Mouse (Mus musculus): ENCODE measurements at regions not wholly inside any gene's neighbourhood (a gene's known extent, or its start where the extent isn't known, plus 50 kb on each side); places are given as distances from the start of the nearest gene placed in this dataset.
"Not testable (repeated sequence)": the region's sequence is repeated elsewhere in the genome, so short reads cannot be mapped to it uniquely, and the experiment has no call there.

GRCm38 (mm10) chr12:56005321-56005720, 169.2 kb downstream of the Brms1l start:
- H3K36me3 ChIP-seq (ENCODE audit: control insufficient read depth, insufficient read depth, low read length, poor library complexity, severe bottlenecking) = no peaks in the 10 kb centered on the region
- no peaks in the 10 kb centered on the region for H3K27me3 ChIP-seq (ENCODE audit: control insufficient read depth, insufficient read depth, low read length, poor library complexity, severe bottlenecking)
- DNase-seq (ENCODE audit: low read depth, low spot score) = no peak

- DNase-seq (ENCODE audit: low read depth, low spot score) = no peak
- no peaks in the 10 kb centered on the region for H3K27me3 ChIP-seq (ENCODE audit: control insufficient read depth, insufficient read depth, low read length, poor library complexity, severe bottlenecking)
These were observed 168.4 kb downstream of the Brms1l start for GRCm38 (mm10) chr12:56004479-56004878.

GRCm38 (mm10) chr12:56003561-56003960, 167.4 kb downstream of the Brms1l start:
- DNase-seq (ENCODE audit: low read depth, low spot score) = no peak
- H3K27me3 ChIP-seq (ENCODE audit: control insufficient read depth, insufficient read depth, low read length, poor library complexity, severe bottlenecking) = no peaks in the 10 kb centered on the region
- no peaks in the 10 kb centered on the region for H3K36me3 ChIP-seq (ENCODE audit: control insufficient read depth, insufficient read depth, low read length, poor library complexity, severe bottlenecking)

More at GRCm38 (mm10) chr12:56004479-56004878, 168.4 kb downstream of the Brms1l start:
- no peaks in the 10 kb centered on the region for H3K36me3 ChIP-seq (ENCODE audit: control insufficient read depth, insufficient read depth, low read length, poor library complexity, severe bottlenecking)

- H3K36me3 ChIP-seq (ENCODE audit: control insufficient read depth, insufficient read depth, low read length, poor library complexity, severe bottlenecking) = no peaks in the 10 kb centered on the region
- H3K27me3 ChIP-seq (ENCODE audit: control insufficient read depth, insufficient read depth, low read length, poor library complexity, severe bottlenecking) = no peaks in the 10 kb centered on the region
- no peak for DNase-seq (ENCODE audit: low read depth, low spot score)
These were observed 160.7 kb downstream of the Brms1l start for GRCm38 (mm10) chr12:55996585-55997377.

GRCm38 (mm10) chr12:55983565-55984351, 147.6 kb downstream of the Brms1l start:
- Histone ChIP-seq H3K36me3 (ENCODE audit: control insufficient read depth, insufficient read depth, low read length, poor library complexity, severe bottlenecking) (no peaks in the 10 kb centered on the region), H3K27me3 (ENCODE audit: control insufficient read depth, insufficient read depth, low read length, poor library complexity, severe bottlenecking) (no peaks in the 10 kb centered on the region; the same call in 1 of the 2 replicates)
- DNase-seq (ENCODE audit: low read depth, low spot score) = no peak

DNA sequence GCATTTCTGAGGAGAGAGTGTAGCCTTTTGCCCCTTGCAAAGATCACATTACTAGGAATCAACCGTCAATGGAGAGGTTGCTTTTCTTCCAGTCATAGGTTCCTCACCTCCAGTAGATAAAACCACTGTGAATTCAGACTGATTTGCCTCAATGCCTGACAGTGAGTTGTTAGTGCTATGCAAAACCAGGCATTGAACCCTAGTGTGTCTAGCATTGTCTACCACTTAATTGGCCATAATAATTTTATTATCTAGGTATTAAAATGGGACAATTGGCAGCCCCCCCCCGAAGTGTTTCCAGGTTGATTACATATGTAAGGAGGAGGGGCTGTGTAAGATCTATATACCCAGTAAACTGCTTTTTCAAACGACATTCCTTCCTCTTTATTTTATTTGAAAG, 147.0 kb downstream of the Brms1l start:
- DNase-seq (ENCODE audit: low read depth, low spot score) = no peak
- Histone ChIP-seq H3K27me3 (ENCODE audit: control insufficient read depth, insufficient read depth, low read length, poor library complexity, severe bottlenecking) (no peaks in the 10 kb centered on the region; the same call in 1 of the 2 replicates), H3K36me3 (ENCODE audit: control insufficient read depth, insufficient read depth, low read length, poor library complexity, severe bottlenecking) (no peaks in the 10 kb centered on the region)

DNA sequence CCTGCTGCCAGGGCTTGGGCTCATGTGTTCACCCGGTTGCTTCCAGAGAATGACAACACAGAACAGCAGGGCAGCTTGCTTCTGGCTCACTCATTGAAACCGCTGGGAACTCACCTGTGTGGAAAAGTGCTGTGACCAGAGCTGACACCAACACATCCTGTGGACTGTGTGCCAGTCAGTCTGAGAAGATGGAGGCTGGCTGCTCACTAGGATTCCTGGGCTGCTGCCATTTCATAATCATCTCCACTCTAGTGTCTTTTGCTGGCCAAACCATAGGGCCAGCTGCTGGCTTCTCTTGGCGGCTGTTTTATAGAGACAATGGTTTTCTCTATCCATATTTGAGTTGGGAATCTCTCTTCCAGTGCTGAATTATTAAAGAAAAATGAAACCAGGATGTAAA, 138.1 kb downstream of the Brms1l start:
- no peaks in the 10 kb centered on the region for H3K27me3 ChIP-seq (ENCODE audit: control insufficient read depth, insufficient read depth, low read length, poor library complexity, severe bottlenecking)
- no peaks in the 10 kb centered on the region for H3K36me3 ChIP-seq (ENCODE audit: control insufficient read depth, insufficient read depth, low read length, poor library complexity, severe bottlenecking)
- DNase-seq (ENCODE audit: low read depth, low spot score) = no peak

DNA sequence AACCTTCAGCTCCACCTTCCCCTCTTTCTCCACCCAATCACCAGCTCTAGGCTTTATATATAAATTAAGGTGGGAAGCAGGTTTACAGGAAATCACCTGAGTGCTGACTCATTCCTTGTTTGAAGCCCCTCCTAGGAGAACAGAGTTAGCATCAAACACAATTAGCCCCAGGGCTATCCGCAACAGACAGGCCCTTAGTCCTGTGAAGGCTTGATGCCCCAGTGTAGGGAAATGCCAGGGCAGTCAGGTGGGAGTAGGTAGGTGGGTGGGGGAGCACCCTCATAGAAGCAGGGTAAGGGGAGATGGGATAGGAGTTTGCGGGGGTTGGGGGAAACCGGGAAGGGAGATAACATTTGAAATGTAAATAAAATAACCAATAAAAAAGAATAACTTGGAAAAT, 123.2 kb downstream of the Brms1l start:
- H3K36me3 ChIP-seq (ENCODE audit: control insufficient read depth, insufficient read depth, low read length, poor library complexity, severe bottlenecking); H3K27me3 ChIP-seq (ENCODE audit: control insufficient read depth, insufficient read depth, low read length, poor library complexity, severe bottlenecking); DNase-seq (ENCODE audit: low read depth, low spot score): not testable (repeated sequence)

DNA sequence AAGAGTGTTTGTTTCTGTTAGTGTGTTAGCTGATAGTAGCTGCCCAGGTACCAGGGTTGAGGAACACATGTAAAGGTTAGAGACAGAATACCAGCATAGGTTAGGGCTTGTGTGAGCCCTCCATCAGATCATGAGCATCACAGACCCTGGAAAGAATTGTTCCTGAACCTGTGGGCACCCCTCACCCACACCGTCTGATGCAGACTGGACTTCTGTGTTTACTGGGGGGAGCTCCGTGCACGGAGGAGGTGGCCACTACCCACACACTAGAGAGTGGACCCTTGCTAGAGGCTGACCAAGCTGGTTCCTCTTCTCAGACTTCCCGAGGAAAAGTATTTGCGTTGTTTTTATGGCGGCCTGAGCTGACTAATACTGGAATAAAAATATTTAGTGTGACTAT, 104.4 kb downstream of the Brms1l start:
- no peaks in the 10 kb centered on the region for H3K36me3 ChIP-seq (ENCODE audit: control insufficient read depth, insufficient read depth, low read length, poor library complexity, severe bottlenecking)
- no peaks in the 10 kb centered on the region for H3K27me3 ChIP-seq (ENCODE audit: control insufficient read depth, insufficient read depth, low read length, poor library complexity, severe bottlenecking)
- no peak for DNase-seq (ENCODE audit: low read depth, low spot score)

DNA sequence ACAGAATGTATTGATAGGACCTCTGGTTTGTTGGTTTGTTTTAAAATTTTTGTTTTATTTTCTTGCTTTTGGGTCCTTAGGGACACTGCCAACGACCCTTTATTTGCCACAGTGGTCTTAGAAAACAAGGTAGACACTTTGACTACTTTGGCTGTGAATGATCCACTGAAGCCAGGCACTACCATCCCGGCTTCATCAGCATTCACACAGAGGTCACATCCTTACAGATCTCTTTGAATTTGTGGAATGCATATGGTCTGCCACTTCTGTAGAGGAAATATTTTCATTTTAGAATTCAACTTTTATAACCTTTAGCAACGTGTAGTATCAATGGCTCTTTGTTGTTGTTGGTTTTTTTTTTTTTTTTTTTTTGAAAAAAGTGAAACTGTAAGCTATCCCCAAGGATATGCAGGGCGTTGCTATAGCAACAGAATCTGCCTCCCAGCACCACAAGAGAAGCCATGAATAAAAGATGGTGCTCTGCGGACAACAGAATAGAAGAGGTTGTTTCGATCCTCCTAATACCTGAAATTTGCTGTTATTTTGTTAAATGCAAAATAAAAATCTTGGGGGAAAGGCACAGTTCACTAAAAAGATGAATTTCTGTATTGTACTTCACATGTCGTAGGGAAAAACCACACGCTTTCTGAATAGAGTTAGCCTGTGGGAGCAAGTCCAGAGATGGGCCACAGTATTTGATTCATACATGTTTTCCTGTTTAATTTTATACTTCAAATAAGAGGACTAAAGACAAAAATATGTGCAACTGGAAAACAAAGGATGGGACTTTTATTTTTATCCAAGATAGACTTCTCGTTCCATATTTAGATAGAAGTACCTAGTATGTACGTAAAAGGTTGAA, 103.4 kb downstream of the Brms1l start:
- no peak for DNase-seq (ENCODE audit: low read depth, low spot score)
- no peaks in the 10 kb centered on the region for H3K27me3 ChIP-seq (ENCODE audit: control insufficient read depth, insufficient read depth, low read length, poor library complexity, severe bottlenecking)
- H3K36me3 ChIP-seq (ENCODE audit: control insufficient read depth, insufficient read depth, low read length, poor library complexity, severe bottlenecking) = no peaks in the 10 kb centered on the region

- Histone ChIP-seq H3K27me3 (ENCODE audit: control insufficient read depth, insufficient read depth, low read length, poor library complexity, severe bottlenecking) (no peaks in the 10 kb centered on the region), H3K36me3 (ENCODE audit: control insufficient read depth, insufficient read depth, low read length, poor library complexity, severe bottlenecking) (no peaks in the 10 kb centered on the region)
- no peak for DNase-seq (ENCODE audit: low read depth, low spot score)
These were observed 98.0 kb downstream of the Brms1l start for GRCm38 (mm10) chr12:55934172-55934571.

DNA sequence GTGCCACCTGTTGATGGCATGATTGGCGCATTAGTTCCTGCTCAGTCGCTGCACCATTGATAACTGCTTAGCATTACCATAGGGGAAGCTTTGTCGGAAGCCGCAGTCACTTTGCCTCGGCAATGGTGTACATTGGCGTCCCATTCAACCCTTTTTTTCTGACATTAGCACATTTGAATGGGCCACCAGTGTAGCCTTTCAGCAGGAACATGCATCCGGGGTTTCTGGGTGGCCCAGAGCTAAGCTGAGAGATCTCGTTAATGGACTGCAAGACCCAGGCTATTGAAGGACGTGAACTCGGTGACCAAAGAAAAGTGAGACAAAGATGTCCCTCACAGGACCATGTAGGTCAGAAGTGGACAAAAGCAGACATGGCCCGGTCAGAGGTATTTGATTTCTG, 97.3 kb downstream of the Brms1l start:
- no peak for DNase-seq (ENCODE audit: low read depth, low spot score)
- no peaks in the 10 kb centered on the region for H3K36me3 ChIP-seq (ENCODE audit: control insufficient read depth, insufficient read depth, low read length, poor library complexity, severe bottlenecking)

DNA sequence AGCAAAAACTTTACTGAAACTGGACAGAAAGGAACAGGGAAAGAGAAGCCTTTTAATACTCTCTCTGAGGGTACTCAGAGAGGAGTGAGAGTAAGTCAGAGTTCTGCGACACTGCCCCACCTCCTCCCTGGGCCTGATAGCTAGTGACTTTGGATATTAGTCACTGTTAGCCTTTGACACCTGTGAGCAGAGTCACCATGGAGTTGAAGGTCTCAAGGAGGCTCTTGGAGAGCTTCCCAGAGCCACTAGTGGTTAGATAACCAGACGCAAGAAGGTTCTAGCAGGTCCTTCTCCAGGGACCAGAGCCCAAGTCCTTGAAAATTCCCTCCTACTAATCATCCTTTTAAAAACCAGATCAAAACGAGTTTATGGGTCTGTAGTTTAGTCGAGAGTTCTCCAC, 94.3 kb downstream of the Brms1l start:
- Histone ChIP-seq H3K36me3 (ENCODE audit: control insufficient read depth, insufficient read depth, low read length, poor library complexity, severe bottlenecking) (no peaks in the 10 kb centered on the region), H3K27me3 (ENCODE audit: control insufficient read depth, insufficient read depth, low read length, poor library complexity, severe bottlenecking) (no peaks in the 10 kb centered on the region)
- DNase-seq (ENCODE audit: low read depth, low spot score) = no peak

More for the DNA sequence above, 97.3 kb downstream of the Brms1l start:
- H3K27me3 ChIP-seq (ENCODE audit: control insufficient read depth, insufficient read depth, low read length, poor library complexity, severe bottlenecking) = no peaks in the 10 kb centered on the region

DNA sequence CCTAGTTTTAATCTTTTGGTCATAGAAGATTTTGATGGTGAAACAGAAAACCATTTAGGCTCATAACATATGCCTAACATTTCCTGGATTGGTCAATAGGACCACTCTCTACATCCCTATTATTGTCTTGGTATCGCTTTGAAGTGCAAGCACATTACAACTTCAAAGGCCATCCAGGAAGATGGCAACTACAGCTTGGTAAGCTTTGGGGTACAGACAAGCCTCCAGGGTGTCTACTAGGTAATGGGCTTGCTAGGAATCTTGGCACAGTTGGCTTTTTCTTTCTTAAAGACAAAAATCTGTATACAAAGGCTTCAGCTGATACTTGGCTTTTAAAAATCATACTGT, 90.8 kb downstream of the Brms1l start:
- no peaks in the 10 kb centered on the region for H3K27me3 ChIP-seq (ENCODE audit: control insufficient read depth, insufficient read depth, low read length, poor library complexity, severe bottlenecking)
- DNase-seq (ENCODE audit: low read depth, low spot score) = no peak
- no peaks in the 10 kb centered on the region for H3K36me3 ChIP-seq (ENCODE audit: control insufficient read depth, insufficient read depth, low read length, poor library complexity, severe bottlenecking)
